Mouse (Mus musculus): ENCODE measurements around the gene Cenpb. TPM values are rescaled to one million over a fixed set of nuclear protein-coding genes. Genes with fewer than 3 reads are reported as not detected.

Gene Cenpb
- polyA plus RNA-seq, 1 experiment: 27.7 TPM

- Histone ChIP-seq H3K9me3 (ENCODE audit: control insufficient read depth, low read length) (no peaks in the 10 kb centered on the region), H3K27me3 (ENCODE audit: control insufficient read depth) (no peaks in the 10 kb centered on the region; the same call in 1 of the 2 replicates), H3K4me3 (replicated peaks) (peak overlapping the region; percentile 74), H3K4me1 (ENCODE audit: control insufficient read depth) (peaks cover 64% of the 10 kb centered on the region), H3K36me3 (ENCODE audit: control insufficient read depth) (peaks cover 57% of the 10 kb centered on the region)
- TF ChIP-seq GATA1 (IDR thresholded peaks at IDR 0.05; ENCODE audit: low read length): no peak
- TF ChIP-seq TAL1 (IDR thresholded peaks at IDR 0.05; ENCODE audit: low read length): no peak
These were observed 7.7 kb upstream of the Cenpb start for GRCm38 (mm10) chr2:131187602-131187922.

GRCm38 (mm10) chr2:131186771-131187601 lies 7.1 kb upstream of the Cenpb start, which contains the start of the genes Cdc25b and Spef1:
Gene Cdc25b, plus strand, starts transcription at chr2:131186949.
Gene Spef1, minus strand, starts transcription at chr2:131187282.
- Histone ChIP-seq H3K27me3 (ENCODE audit: control insufficient read depth) (no peaks in the 10 kb centered on the region), H3K4me1 (ENCODE audit: control insufficient read depth) (peaks cover 63% of the 10 kb centered on the region), H3K4me3 (replicated peaks) (peak within 1 kb of the TSS; percentile 74), H3K9me3 (ENCODE audit: control insufficient read depth, low read length) (no peaks in the 10 kb centered on the region), H3K36me3 (ENCODE audit: control insufficient read depth) (peaks cover 51% of the 10 kb centered on the region)
- TF ChIP-seq TAL1 (IDR thresholded peaks at IDR 0.05; ENCODE audit: low read length) (no peak), GATA1 (IDR thresholded peaks at IDR 0.05; ENCODE audit: low read length) (no peak)

GRCm38 (mm10) chr2:131186343-131186742 lies 6.5 kb upstream of the Cenpb start:
- H3K4me1 ChIP-seq (ENCODE audit: control insufficient read depth): peaks cover 62% of the 10 kb centered on the region
- no peaks in the 10 kb centered on the region for H3K27me3 ChIP-seq (ENCODE audit: control insufficient read depth)
- H3K4me3 ChIP-seq (replicated peaks): peak overlapping the region; percentile 74
- TF ChIP-seq TAL1 (IDR thresholded peaks at IDR 0.05; ENCODE audit: low read length) (no peak), GATA1 (IDR thresholded peaks at IDR 0.05; ENCODE audit: low read length) (no peak)
- H3K36me3 ChIP-seq (ENCODE audit: control insufficient read depth): peaks cover 45% of the 10 kb centered on the region
- H3K9me3 ChIP-seq (ENCODE audit: control insufficient read depth, low read length): no peaks in the 10 kb centered on the region

DNA sequence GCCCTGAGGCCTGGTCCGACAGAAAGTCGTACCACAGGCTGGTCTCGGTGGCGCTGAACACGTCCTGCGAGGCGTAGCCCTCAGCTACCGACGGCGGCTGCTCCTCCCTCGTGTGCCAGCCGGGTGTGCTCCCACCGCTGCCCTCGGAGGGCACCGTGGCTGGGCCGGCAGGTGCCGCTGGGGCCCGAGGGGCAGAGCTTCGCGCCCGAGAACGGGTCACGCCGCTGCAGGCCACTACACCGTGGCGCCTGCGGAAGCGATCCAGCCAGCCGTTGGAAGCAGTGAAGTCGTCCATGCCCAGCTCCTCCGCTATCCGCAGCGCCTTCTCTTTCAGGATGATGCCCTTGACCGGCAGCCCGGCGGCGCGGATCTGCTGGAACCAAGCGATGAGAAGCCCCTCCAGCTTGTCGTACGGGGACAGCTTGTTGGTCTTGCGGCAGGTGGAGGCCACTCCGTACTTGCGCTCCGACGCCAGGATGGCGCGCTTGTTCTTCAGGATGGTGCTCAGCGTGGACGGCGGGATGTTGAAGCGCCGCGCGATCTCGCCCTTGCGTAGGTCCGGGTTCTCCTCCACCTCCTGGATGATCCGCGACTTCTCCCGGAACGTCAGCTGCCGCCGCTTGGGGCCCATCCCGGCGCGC lies 501 bp downstream of the Cenpb start:
- Histone ChIP-seq H3K36me3 (ENCODE audit: control insufficient read depth) (peaks cover 46% of the 10 kb centered on the region), H3K9me3 (ENCODE audit: control insufficient read depth, low read length) (no peaks in the 10 kb centered on the region), H3K4me3 (replicated peaks) (peak overlapping the region; percentile 79), H3K4me1 (ENCODE audit: control insufficient read depth) (peaks cover 74% of the 10 kb centered on the region), H3K27me3 (ENCODE audit: control insufficient read depth) (peaks cover 3% of the 10 kb centered on the region)
- TF ChIP-seq TAL1 (IDR thresholded peaks at IDR 0.05; ENCODE audit: low read length): no peak
- TF ChIP-seq GATA1 (IDR thresholded peaks at IDR 0.05; ENCODE audit: low read length): no peak

GRCm38 (mm10) chr2:131178828-131179245 lies 1.0 kb downstream of the Cenpb start:
- no peak for TF ChIP-seq GATA1 (IDR thresholded peaks at IDR 0.05; ENCODE audit: low read length)
- no peak for TF ChIP-seq TAL1 (IDR thresholded peaks at IDR 0.05; ENCODE audit: low read length)
- Histone ChIP-seq H3K27me3 (ENCODE audit: control insufficient read depth) (peaks cover 8% of the 10 kb centered on the region), H3K4me1 (ENCODE audit: control insufficient read depth) (peaks cover 78% of the 10 kb centered on the region), H3K36me3 (ENCODE audit: control insufficient read depth) (peaks cover 46% of the 10 kb centered on the region), H3K9me3 (ENCODE audit: control insufficient read depth, low read length) (no peaks in the 10 kb centered on the region), H3K4me3 (replicated peaks) (peak overlapping the region; percentile 79)

DNA sequence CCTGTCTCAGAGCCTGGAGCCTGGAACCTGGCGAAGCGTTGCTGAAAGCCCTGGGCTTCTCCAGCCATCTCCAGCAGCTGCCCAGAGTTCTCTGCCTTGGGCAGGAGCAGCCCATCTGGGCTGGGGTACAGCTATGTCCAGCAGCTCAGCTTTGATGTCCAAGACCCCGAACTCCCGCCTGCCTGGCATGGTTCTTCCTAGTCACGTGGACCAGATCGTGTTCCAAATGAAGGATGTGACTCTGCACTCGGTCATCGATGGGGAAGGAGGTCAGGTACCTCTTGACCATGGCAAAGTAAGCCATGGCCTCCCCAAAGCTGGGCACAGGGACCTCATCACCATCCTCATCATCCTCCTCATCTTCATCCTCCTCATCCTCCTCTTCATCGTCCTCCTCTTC lies 1.9 kb downstream of the Cenpb start:
- Histone ChIP-seq H3K36me3 (ENCODE audit: control insufficient read depth) (peaks cover 46% of the 10 kb centered on the region), H3K4me1 (ENCODE audit: control insufficient read depth) (peaks cover 80% of the 10 kb centered on the region), H3K9me3 (ENCODE audit: control insufficient read depth, low read length) (no peaks in the 10 kb centered on the region), H3K4me3 (replicated peaks) (peak overlapping the region; percentile 79), H3K27me3 (ENCODE audit: control insufficient read depth) (peaks cover 18% of the 10 kb centered on the region)
- TF ChIP-seq TAL1 (IDR thresholded peaks at IDR 0.05; ENCODE audit: low read length) (no peak), GATA1 (IDR thresholded peaks at IDR 0.05; ENCODE audit: low read length) (no peak)

GRCm38 (mm10) chr2:131176491-131176890 lies 3.4 kb downstream of the Cenpb start:
- Histone ChIP-seq H3K27me3 (ENCODE audit: control insufficient read depth) (peaks cover 32% of the 10 kb centered on the region), H3K36me3 (ENCODE audit: control insufficient read depth) (peaks cover 49% of the 10 kb centered on the region), H3K9me3 (ENCODE audit: control insufficient read depth, low read length) (peaks cover 3% of the 10 kb centered on the region; the same call in 1 of the 2 replicates), H3K4me1 (ENCODE audit: control insufficient read depth) (peaks cover 90% of the 10 kb centered on the region), H3K4me3 (replicated peaks) (peak overlapping the region; percentile 13)
- TF ChIP-seq TAL1 (IDR thresholded peaks at IDR 0.05; ENCODE audit: low read length): no peak

GRCm38 (mm10) chr2:131175945-131176309 lies 3.9 kb downstream of the Cenpb start:
- Histone ChIP-seq H3K27me3 (ENCODE audit: control insufficient read depth) (peaks cover 38% of the 10 kb centered on the region), H3K4me3 (replicated peaks) (no peak overlapping the region), H3K4me1 (ENCODE audit: control insufficient read depth) (peaks cover 89% of the 10 kb centered on the region), H3K36me3 (ENCODE audit: control insufficient read depth) (peaks cover 50% of the 10 kb centered on the region), H3K9me3 (ENCODE audit: control insufficient read depth, low read length) (peaks cover 5% of the 10 kb centered on the region; the same call in 1 of the 2 replicates)
- no peak for TF ChIP-seq GATA1 (IDR thresholded peaks at IDR 0.05; ENCODE audit: low read length)
- no peak for TF ChIP-seq TAL1 (IDR thresholded peaks at IDR 0.05; ENCODE audit: low read length)

- peaks cover 5% of the 10 kb centered on the region; the same call in 1 of the 2 replicates for H3K9me3 ChIP-seq (ENCODE audit: control insufficient read depth, low read length)
- H3K4me1 ChIP-seq (ENCODE audit: control insufficient read depth): peaks cover 84% of the 10 kb centered on the region
- TF ChIP-seq TAL1 (IDR thresholded peaks at IDR 0.05; ENCODE audit: low read length) (no peak), GATA1 (IDR thresholded peaks at IDR 0.05; ENCODE audit: low read length) (no peak)
- peaks cover 50% of the 10 kb centered on the region for H3K36me3 ChIP-seq (ENCODE audit: control insufficient read depth)
- H3K27me3 ChIP-seq (ENCODE audit: control insufficient read depth): peaks cover 43% of the 10 kb centered on the region
- H3K4me3 ChIP-seq (replicated peaks): no peak overlapping the region
These were observed 4.5 kb downstream of the Cenpb start for GRCm38 (mm10) chr2:131175286-131175944.
